Mouse (Mus musculus) heart, embryonic 10.5 days (tissue): Measurements from ENCODE around the gene Gm10487. TPM values are rescaled to one million over a fixed set of nuclear protein-coding genes. Genes with fewer than 3 reads are reported as not detected.
"Not testable (repeated sequence)": the region's sequence is repeated elsewhere in the genome, so short reads cannot be mapped to it uniquely, and the experiment has no call there.

Experiments
- DNase-seq: peaks from one replicate; pipeline ENCODE4 v3.0.0-alpha.2; 2017; ENCODE audit warnings: low spot score
- H3K27ac ChIP-seq: fragments of 300-500 bp; sonication (generic); 2 replicates; pipeline ENCODE4 v1.5.1; 2016; ENCODE audit warnings: mild to moderate bottlenecking
- H3K27me3 ChIP-seq: fragments of 300-500 bp; sonication (generic); 2 replicates; pipeline ENCODE4 v1.6.1; 2016; ENCODE audit warnings: mild to moderate bottlenecking; ENCODE audit not compliant: poor library complexity, insufficient read depth, severe bottlenecking
- H3K36me3 ChIP-seq: fragments of 300-500 bp; sonication (generic); 2 replicates; pipeline ENCODE4 v1.6.1; 2016; ENCODE audit warnings: mild to moderate bottlenecking, moderate library complexity
- H3K4me1 ChIP-seq: fragments of 300-500 bp; sonication (generic); 2 replicates; pipeline ENCODE4 v1.6.1; 2016; ENCODE audit warnings: mild to moderate bottlenecking
- H3K4me3 ChIP-seq: fragments of 300-500 bp; sonication (generic); 2 replicates; pipeline ENCODE4 v1.5.1; 2016; ENCODE audit warnings: mild to moderate bottlenecking, moderate library complexity
- H3K9me3 ChIP-seq: fragments of 300-500 bp; sonication (generic); 2 replicates; pipeline ENCODE4 v1.6.1; 2016; ENCODE audit warnings: mild to moderate bottlenecking, moderate library complexity
- WGBS: fragments of 180-500 bp; shearing (Covaris S2); methylation state at CpG from one replicate; pipeline ENCODE4 v1.1.7; 2016; 5-methylcytosine and 5-hydroxymethylcytosine counted together
- polyA plus RNA-seq: library from polyadenylated mRNA; unstranded; fragments of >200 nt; fragmentation: Nextera tagmentation; extraction: Ambion mirVana; gene quantifications from 2 replicates; pipeline ENCODE4 v1.2.1, GENCODE M21; 2016

Gm10487 gene
- polyA plus RNA-seq = not detected in 2 replicates

GRCm38 (mm10) chrX:30843369-30843768 lies at the start of gene Gm10487:
Gene Gm10487, minus strand, starts transcription at chrX:30843469.
- not testable (repeated sequence) for H3K36me3 ChIP-seq, H3K27ac ChIP-seq
- no CpG with 5 or more reads among the region's 6 CpGs for WGBS

More at GRCm38 (mm10) chrX:30843369-30843768, at the start of gene Gm10487:
- not testable (repeated sequence) for H3K9me3 ChIP-seq, DNase-seq, H3K27me3 ChIP-seq, H3K4me1 ChIP-seq, H3K4me3 ChIP-seq
